Mouse (Mus musculus): ENCODE measurements around the gene Snip1.

GRCm38 (mm10) chr4:125065517-125066307 is 760 bp upstream of the Snip1 start, which contains the start of gene Dnali1:
- TF ChIP-seq CTCF (IDR thresholded peaks at IDR 0.05; ENCODE audit: control insufficient read depth, insufficient read depth, insufficient read length) (no peak), MYOG (IDR thresholded peaks at IDR 0.05; ENCODE audit: control insufficient read depth, extremely low read depth, insufficient read length) (no peak), USF1 (IDR thresholded peaks at IDR 0.05; ENCODE audit: low read depth) (no peak), MYOD1 (IDR thresholded peaks at IDR 0.05; ENCODE audit: control insufficient read depth, insufficient read length, low read depth) (no peak), MAX (IDR thresholded peaks at IDR 0.05) (no peak)
